Comparison of ENCODE assay signal across 8 mouse cellular contexts in genomic region chr1:35017471-35017870, GRCm38 (mm10).
A peak's percentile ranks its signal among the peaks of the same experiment; 100 is the strongest.
DNase-seq lines count a peak whose midpoint lies in the region; ATAC-seq and TF ChIP-seq lines count a peak whose summit lies in the region.

No protein-coding gene starts in this region.

- no peak overlapping the region for H3K4me2 ChIP-seq in hindbrain, embryonic 11.5 days (replicated peaks; ENCODE audit: low read depth, low read length)
- no peak overlapping the region for H3K4me2 ChIP-seq in hindbrain, postnatal 0 days (ENCODE audit: low read depth, low read length)

- WGBS in hindbrain, embryonic 11.5 days, result 70% methylated on average over 4 of the region's 4 CpGs
- 83% methylated on average over 4 of the region's 4 CpGs for WGBS in hindbrain, postnatal 0 days

- H3K4me3 ChIP-seq in hindbrain, embryonic 11.5 days (ENCODE audit: low read depth, low read length), result no peak overlapping the region
- H3K4me3 ChIP-seq in hindbrain, postnatal 0 days (ENCODE audit: low read length), result no peak overlapping the region

- ATAC-seq in hindbrain, embryonic 11.5 days (ENCODE audit: low FRiP score), result no peak
- ATAC-seq in hindbrain, postnatal 0 days, result no peak

- peak; percentile 59 for DNase-seq in hindbrain, embryonic 11.5 days (ENCODE audit: low spot score)
- DNase-seq in hindbrain, postnatal 0 days (ENCODE audit: low spot score), result no peak
- DNase-seq in 3T3-L1 (ENCODE audit: low read depth, low spot score), result peak; percentile 56
- peak; percentile 26 for DNase-seq in Muller cell, postnatal 12 days (ENCODE audit: inconsistent ontology term)
- peak; percentile 2 for DNase-seq in induced T-regulatory cell, adult 2 months (ENCODE audit: low read depth)
- DNase-seq in spleen, postnatal 14 days (ENCODE audit: low spot score in 2 of 2), result no peak
- no peak for DNase-seq in right cerebral cortex, postnatal 10 days (ENCODE audit: low spot score in 2 of 2)
- DNase-seq in left cerebral cortex, postnatal 4 days, result no peak

- H3K4me1 ChIP-seq in hindbrain, embryonic 11.5 days (replicated peaks; ENCODE audit: control insufficient read depth, insufficient read depth, low read length), result no peaks in the 10 kb centered on the region
- no peaks in the 10 kb centered on the region for H3K4me1 ChIP-seq in hindbrain, postnatal 0 days (ENCODE audit: insufficient read depth, low read length)

- H3K9me3 ChIP-seq in hindbrain, embryonic 11.5 days (ENCODE audit: control insufficient read depth, low read length), result no peaks in the 10 kb centered on the region
- H3K9me3 ChIP-seq in hindbrain, postnatal 0 days (ENCODE audit: low read length), result no peaks in the 10 kb centered on the region

- H3K9ac ChIP-seq in hindbrain, embryonic 11.5 days (ENCODE audit: low read depth, low read length), result no peak overlapping the region
- H3K9ac ChIP-seq in hindbrain, postnatal 0 days (replicated peaks; ENCODE audit: low read length), result no peak overlapping the region

- H3K27me3 ChIP-seq in hindbrain, embryonic 11.5 days (ENCODE audit: control insufficient read depth, insufficient read depth, low read length), result no peaks in the 10 kb centered on the region
- H3K27me3 ChIP-seq in hindbrain, postnatal 0 days (ENCODE audit: insufficient read depth, low read length), result no peaks in the 10 kb centered on the region

- intact Hi-C loops in left cerebral cortex, postnatal 4 days (cut with DNase I), result no loop called here

- TF ChIP-seq CTCF in hindbrain, postnatal 0 days (IDR thresholded peaks at IDR 0.05; ENCODE audit: low read depth), result no peak

- H3K27ac ChIP-seq in hindbrain, embryonic 11.5 days (ENCODE audit: low read depth, low read length), result no peak overlapping the region
- no peak overlapping the region for H3K27ac ChIP-seq in hindbrain, postnatal 0 days

- H3K36me3 ChIP-seq in hindbrain, embryonic 11.5 days (ENCODE audit: control insufficient read depth, insufficient read depth, low read length), result no peaks in the 10 kb centered on the region
- H3K36me3 ChIP-seq in hindbrain, postnatal 0 days (ENCODE audit: insufficient read depth, low read length), result no peaks in the 10 kb centered on the region

Comparison
In these comparisons a context has a peak if more than half of its experiments do, and no peak if none do; other contexts are left out.
1. DNase-seq: peak in hindbrain, embryonic 11.5 days (single experiment), 3T3-L1 (single experiment), Muller cell, postnatal 12 days (single experiment) and induced T-regulatory cell, adult 2 months (single experiment); none in hindbrain, postnatal 0 days (single experiment), spleen, postnatal 14 days (0 of 2), right cerebral cortex, postnatal 10 days (0 of 2) and left cerebral cortex, postnatal 4 days (single experiment).